Mouse (Mus musculus) heart, adult 18-20 months (tissue): ENCODE measurements around the gene Skor1. TPM values are rescaled to one million over a fixed set of nuclear protein-coding genes. Genes with fewer than 3 reads are reported as not detected.
A peak's percentile ranks its signal among the peaks of the same experiment; 100 is the strongest.

Source experiments
- DNase-seq, 2 experiments: peaks; one replicate each; pipeline ENCODE4 v3.0.0; 2021 to 2022; ENCODE audit warnings: mixed read lengths in 1 of 2
- total RNA-seq, 2 experiments: library from RNA; stranded (reverse); gene quantifications; 2 replicates each; pipeline ENCODE4 v1.2.3; 2021

The Skor1 gene
- total RNA-seq, 2 experiments from 2014 or later = not detected

GRCm38 (mm10) chr9:63133659-63134058, 15.1 kb downstream of the Skor1 start:
- no peak for DNase-seq

- DNase-seq = peak; percentile 95 to 97
Measured at GRCm38 (mm10) chr9:63132673-63133601, 15.8 kb downstream of the Skor1 start.

GRCm38 (mm10) chr9:63131957-63132602, 16.7 kb downstream of the Skor1 start:
- DNase-seq = peak; percentile 45 to 73

GRCm38 (mm10) chr9:63129641-63130041, 19.1 kb downstream of the Skor1 start:
- DNase-seq = no peak

GRCm38 (mm10) chr9:63124512-63124911, 24.2 kb downstream of the Skor1 start:
- DNase-seq = peak in 1 of 2 experiments; percentile 37

- DNase-seq = peak; percentile 93 to 96
Measured at GRCm38 (mm10) chr9:63123451-63124438, 25.0 kb downstream of the Skor1 start.

- DNase-seq = no peak
Measured at GRCm38 (mm10) chr9:63122161-63122833, 26.5 kb downstream of the Skor1 start.

- DNase-seq = no peak
Measured at GRCm38 (mm10) chr9:63118385-63118784, 30.4 kb downstream of the Skor1 start.

- DNase-seq = no peak
Measured at GRCm38 (mm10) chr9:63112514-63112913, 36.2 kb downstream of the Skor1 start.

GRCm38 (mm10) chr9:63109782-63110087, 39.0 kb downstream of the Skor1 start:
- no peak for DNase-seq

GRCm38 (mm10) chr9:63109020-63109781, 39.6 kb downstream of the Skor1 start:
- peak; percentile 98 to 99 for DNase-seq

GRCm38 (mm10) chr9:63108580-63108979, 40.2 kb downstream of the Skor1 start:
- DNase-seq = peak in 1 of 2 experiments; percentile 77

GRCm38 (mm10) chr9:63100660-63101059, 48.1 kb downstream of the Skor1 start:
- peak; percentile 42 to 52 for DNase-seq

- no peak for DNase-seq
Measured at GRCm38 (mm10) chr9:63099876-63100275, 48.9 kb downstream of the Skor1 start.

GRCm38 (mm10) chr9:63099344-63099743, 49.4 kb downstream of the Skor1 start:
- DNase-seq = no peak

- no peak for DNase-seq
Measured at GRCm38 (mm10) chr9:63098887-63099286, 49.9 kb downstream of the Skor1 start.

- no peak for DNase-seq
Measured at GRCm38 (mm10) chr9:63097204-63097603, 51.6 kb downstream of the Skor1 start.

GRCm38 (mm10) chr9:63094030-63094429, 54.7 kb downstream of the Skor1 start:
- DNase-seq = no peak

GRCm38 (mm10) chr9:63092567-63092966, 56.2 kb downstream of the Skor1 start:
- no peak for DNase-seq

GRCm38 (mm10) chr9:63091971-63092528, 56.7 kb downstream of the Skor1 start:
- peak; percentile 85 to 86 for DNase-seq
